Mouse (Mus musculus) spleen, adult 2 months (tissue): ENCODE results near the gene Cdh23.

Experiments used
- CTCF ChIP-seq: fragments of 200-500 bp; IDR thresholded peaks from 2 replicates; pipeline ENCODE4 v1.5.1; 2011; ENCODE audit warnings: mild to moderate bottlenecking, inconsistent platforms; ENCODE audit not compliant: insufficient read depth, insufficient read length, insufficient replicate concordance; ENCODE audit errors: extremely low read depth
- POLR2A ChIP-seq: fragments of 200-500 bp; IDR thresholded peaks from 2 replicates; pipeline ENCODE4 v1.6.1; 2011; ENCODE audit warnings: low read depth, low read length, inconsistent platforms

GRCm38 (mm10) chr10:60400507-60401295 lies 295.6 kb downstream of the Cdh23 start:
- no peak for TF ChIP-seq POLR2A
- TF ChIP-seq CTCF = no peak
